Mouse (Mus musculus) embryo, embryonic 10.5 days (tissue): ENCODE measurements around the gene Slc5a6.
A peak's percentile ranks its signal among the peaks of the same experiment; 100 is the strongest.

Experiments
- DNase-seq: peaks from one replicate; pipeline ENCODE4 v3.0.0-alpha.2; 2015; ENCODE audit warnings: low spot score

The Slc5a6 gene

GRCm38 (mm10) chr5:31048763-31049641, at the start of gene Slc5a6:
Slc5a6 (minus strand) TSS chr5:31048924.
- peak; percentile 81 for DNase-seq

- no peak for DNase-seq
These were observed 47.2 kb upstream of the Slc5a6 start for GRCm38 (mm10) chr5:31095711-31096480.

GRCm38 (mm10) chr5:31094799-31095691, 46.3 kb upstream of the Slc5a6 start:
- DNase-seq = peak; percentile 58

GRCm38 (mm10) chr5:31094100-31094798, 45.5 kb upstream of the Slc5a6 start:
- peak; percentile 48 for DNase-seq

GRCm38 (mm10) chr5:31093151-31094041, 44.7 kb upstream of the Slc5a6 start:
- DNase-seq = peak; percentile 46

- DNase-seq = no peak
These were observed 43.7 kb upstream of the Slc5a6 start for GRCm38 (mm10) chr5:31092231-31092975.

GRCm38 (mm10) chr5:31087131-31087530, 38.4 kb upstream of the Slc5a6 start:
- DNase-seq = no peak

GRCm38 (mm10) chr5:31086606-31087005, 37.9 kb upstream of the Slc5a6 start:
- DNase-seq = no peak

GRCm38 (mm10) chr5:31083949-31084348, 35.2 kb upstream of the Slc5a6 start:
- DNase-seq = no peak

- DNase-seq = no peak
These were observed 34.4 kb upstream of the Slc5a6 start for GRCm38 (mm10) chr5:31082935-31083625.

GRCm38 (mm10) chr5:31082355-31082754, 33.6 kb upstream of the Slc5a6 start:
- peak; percentile 78 for DNase-seq

GRCm38 (mm10) chr5:31081386-31081785, 32.7 kb upstream of the Slc5a6 start:
- DNase-seq = peak; percentile 76

GRCm38 (mm10) chr5:31080795-31081164, 32.1 kb upstream of the Slc5a6 start:
- no peak for DNase-seq

GRCm38 (mm10) chr5:31080059-31080794, 31.5 kb upstream of the Slc5a6 start:
- DNase-seq = no peak

GRCm38 (mm10) chr5:31076346-31076745, 27.6 kb upstream of the Slc5a6 start:
- no peak for DNase-seq

GRCm38 (mm10) chr5:31073176-31073575, 24.5 kb upstream of the Slc5a6 start:
- no peak for DNase-seq

GRCm38 (mm10) chr5:31071821-31072220, 23.1 kb upstream of the Slc5a6 start:
- DNase-seq = no peak

- no peak for DNase-seq
These were observed 22.3 kb upstream of the Slc5a6 start for GRCm38 (mm10) chr5:31071059-31071458.
